Mouse (Mus musculus) ES-Bruce4 (cell line): ENCODE results near the gene Psma7. TPM values are rescaled to one million over a fixed set of nuclear protein-coding genes. Genes with fewer than 3 reads are reported as not detected.

ENCODE experiments used
- H3K27ac ChIP-seq: 2 replicates; pipeline ENCODE4 v1.5.1; 2012; ENCODE audit warnings: low read length, inconsistent platforms; ENCODE audit not compliant: insufficient read depth
- H3K27me3 ChIP-seq: 2 replicates; pipeline ENCODE4 v1.6.1; 2012; ENCODE audit warnings: mild to moderate bottlenecking, low read length, inconsistent platforms; ENCODE audit not compliant: control insufficient read depth, poor library complexity, insufficient read depth, severe bottlenecking
- H3K36me3 ChIP-seq: 2 replicates; pipeline ENCODE4 v1.6.1; 2012; ENCODE audit warnings: inconsistent platforms, mild to moderate bottlenecking, low read length, moderate library complexity; ENCODE audit not compliant: control insufficient read depth, poor library complexity, insufficient read depth, severe bottlenecking
- H3K4me1 ChIP-seq: one replicate; pipeline ENCODE4 v1.8.1; 2011; ENCODE audit warnings: low read length; ENCODE audit not compliant: control insufficient read depth, insufficient read depth
- H3K4me3 ChIP-seq: 2 replicates; pipeline ENCODE4 v1.5.1; 2011; ENCODE audit warnings: low read depth, mild to moderate bottlenecking, low read length
- H3K9ac ChIP-seq: 2 replicates; pipeline ENCODE4 v1.6.1; 2012; ENCODE audit warnings: low read depth, mild to moderate bottlenecking, inconsistent platforms; ENCODE audit not compliant: poor library complexity, severe bottlenecking
- H3K9me3 ChIP-seq: replicated peaks from 2 replicates; pipeline ENCODE4 v1.6.1; 2012; ENCODE audit warnings: mild to moderate bottlenecking, low read length, inconsistent platforms; ENCODE audit not compliant: control insufficient read depth, poor library complexity, insufficient read depth, severe bottlenecking
- CTCF ChIP-seq: IDR thresholded peaks from one replicate; pipeline ENCODE4 v1.8.1; 2011; ENCODE audit warnings: low read depth, low read length
- EP300 ChIP-seq: IDR thresholded peaks from 2 replicates; pipeline ENCODE4 v1.6.1; 2011; ENCODE audit warnings: low read depth, low read length; ENCODE audit not compliant: insufficient read depth
- POLR2A ChIP-seq: IDR thresholded peaks from one replicate; pipeline ENCODE4 v1.8.1; 2011; ENCODE audit warnings: low read length; ENCODE audit not compliant: insufficient read depth
- polyA plus RNA-seq: library from polyadenylated mRNA; stranded (reverse); fragments of >200 nt; gene quantifications from 2 replicates; pipeline ENCODE4 v1.2.4, GENCODE M21; 2011; ENCODE audit warnings: low read depth; ENCODE audit not compliant: missing spikeins, insufficient read depth, insufficient read length

Psma7 gene
- polyA plus RNA-seq, 1 experiment = 257 TPM

GRCm38 (mm10) chr2:180018573-180018972 is 23.7 kb downstream of the Psma7 start:
- no peak overlapping the region for H3K27ac ChIP-seq
- no peaks in the 10 kb centered on the region; the same call in 1 of the 2 replicates for H3K27me3 ChIP-seq
- no peaks in the 10 kb centered on the region for H3K4me1 ChIP-seq
- no peaks in the 10 kb centered on the region for H3K9me3 ChIP-seq
- no peak overlapping the region for H3K9ac ChIP-seq
- H3K36me3 ChIP-seq = no peaks in the 10 kb centered on the region
- TF ChIP-seq EP300 (no peak), POLR2A (no peak), CTCF (no peak)
- H3K4me3 ChIP-seq = no peak overlapping the region

DNA sequence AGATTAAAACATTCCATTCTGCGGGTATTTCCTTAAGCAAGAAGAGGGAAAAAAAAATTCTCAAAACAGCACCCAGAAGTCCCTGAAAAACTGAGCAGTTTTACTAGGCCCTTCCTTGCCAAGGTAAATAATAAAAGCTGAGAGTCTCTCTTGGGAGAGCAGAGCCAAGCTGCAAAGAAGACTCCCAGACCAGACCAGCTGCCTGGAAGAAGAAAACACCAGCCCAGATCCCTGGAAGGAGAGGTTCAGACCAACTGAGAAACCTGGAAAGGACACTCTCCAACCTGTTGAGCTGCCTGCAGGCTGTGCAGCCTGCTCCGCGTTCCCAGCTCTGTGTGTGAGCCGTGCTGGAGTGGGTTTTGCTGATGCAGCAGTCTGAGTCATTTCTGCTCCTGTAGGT is 24.6 kb downstream of the Psma7 start:
- no peaks in the 10 kb centered on the region; the same call in 1 of the 2 replicates for H3K27me3 ChIP-seq
- no peaks in the 10 kb centered on the region for H3K36me3 ChIP-seq
- no peak overlapping the region for H3K4me3 ChIP-seq
- no peak overlapping the region for H3K27ac ChIP-seq
- H3K4me1 ChIP-seq = no peaks in the 10 kb centered on the region
- TF ChIP-seq EP300 = no peak
- no peak for TF ChIP-seq POLR2A
- no peak for TF ChIP-seq CTCF
- no peaks in the 10 kb centered on the region for H3K9me3 ChIP-seq
- H3K9ac ChIP-seq = no peak overlapping the region

- no peaks in the 10 kb centered on the region for H3K36me3 ChIP-seq
- no peaks in the 10 kb centered on the region for H3K27me3 ChIP-seq
- no peak overlapping the region for H3K9ac ChIP-seq
- TF ChIP-seq CTCF (no peak), POLR2A (no peak), EP300 (no peak)
- no peaks in the 10 kb centered on the region for H3K9me3 ChIP-seq
- H3K4me3 ChIP-seq = no peak overlapping the region
- no peaks in the 10 kb centered on the region for H3K4me1 ChIP-seq
- H3K27ac ChIP-seq = no peak overlapping the region
Observed at GRCm38 (mm10) chr2:180013686-180014085, 28.5 kb downstream of the Psma7 start.

DNA sequence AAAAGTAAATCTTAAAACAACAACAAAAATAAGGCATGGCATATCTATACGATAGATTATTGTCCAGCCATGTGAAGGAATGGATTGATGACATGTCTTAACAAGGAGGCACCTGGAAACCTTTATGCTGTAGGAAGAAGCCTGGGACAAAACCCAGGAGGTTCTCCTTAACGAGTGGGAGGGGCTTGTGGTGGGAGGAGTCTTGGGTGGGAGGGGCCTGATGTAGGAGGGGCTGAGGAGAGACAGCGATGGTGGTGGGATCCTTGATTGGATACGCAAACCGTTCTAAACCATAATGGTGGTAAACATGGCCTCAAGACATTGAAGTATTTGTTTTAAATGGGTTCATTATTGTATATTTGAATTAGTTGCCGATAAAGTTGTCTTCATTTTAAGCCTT is 30.9 kb downstream of the Psma7 start:
- Histone ChIP-seq H3K27ac (no peak overlapping the region), H3K4me3 (no peak overlapping the region), H3K27me3 (no peaks in the 10 kb centered on the region), H3K9ac (no peak overlapping the region), H3K4me1 (no peaks in the 10 kb centered on the region), H3K36me3 (no peaks in the 10 kb centered on the region), H3K9me3 (no peaks in the 10 kb centered on the region)
- TF ChIP-seq POLR2A (no peak), CTCF (no peak), EP300 (no peak)

GRCm38 (mm10) chr2:180010686-180011085 is 31.5 kb downstream of the Psma7 start:
- Histone ChIP-seq H3K27me3 (no peaks in the 10 kb centered on the region), H3K9ac (no peak overlapping the region), H3K4me3 (no peak overlapping the region), H3K4me1 (no peaks in the 10 kb centered on the region), H3K9me3 (no peaks in the 10 kb centered on the region), H3K27ac (no peak overlapping the region), H3K36me3 (no peaks in the 10 kb centered on the region)
- no peak for TF ChIP-seq POLR2A
- TF ChIP-seq EP300 = no peak
- TF ChIP-seq CTCF = no peak

DNA sequence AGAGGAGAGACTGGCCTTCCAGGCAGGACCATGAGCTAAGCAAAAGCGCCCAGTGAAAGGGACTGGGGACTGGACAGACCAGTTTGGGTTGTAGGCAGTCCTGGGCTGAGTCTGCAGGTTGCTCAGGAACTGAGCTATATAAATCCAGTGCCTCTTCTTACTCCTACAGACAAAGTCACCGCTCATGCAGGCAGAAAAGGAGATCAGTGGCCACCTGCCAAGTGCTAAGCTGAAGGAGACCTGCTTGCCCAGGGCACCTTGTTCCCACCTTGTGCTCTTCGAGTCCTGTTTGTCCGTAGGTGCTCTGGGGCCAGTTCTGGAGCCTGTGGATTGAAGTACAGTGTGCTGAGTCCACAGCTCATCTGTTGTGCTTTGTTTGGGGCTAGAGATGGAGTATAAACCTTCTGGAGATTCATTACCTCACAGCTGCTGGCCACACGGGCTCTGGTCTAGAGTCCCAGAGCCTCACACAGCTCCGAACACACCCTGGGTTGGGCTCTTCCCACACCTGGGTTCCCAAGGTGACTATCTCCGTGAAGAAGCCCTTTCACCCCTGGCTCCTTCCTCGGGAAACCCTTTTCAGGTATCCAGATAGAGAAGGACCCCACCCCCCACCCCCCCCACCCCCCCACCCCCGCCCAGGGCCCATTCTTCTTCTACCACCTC is 35.7 kb downstream of the Psma7 start:
- Histone ChIP-seq H3K27ac (no peak overlapping the region), H3K4me3 (no peak overlapping the region), H3K36me3 (no peaks in the 10 kb centered on the region), H3K4me1 (no peaks in the 10 kb centered on the region), H3K9ac (no peak overlapping the region), H3K9me3 (no peaks in the 10 kb centered on the region), H3K27me3 (no peaks in the 10 kb centered on the region)
- no peak for TF ChIP-seq POLR2A
- no peak for TF ChIP-seq EP300
- TF ChIP-seq CTCF = no peak
